Mouse (Mus musculus) kidney, postnatal 0 days (tissue): ENCODE measurements around the gene Cmtm8. TPM values are rescaled to one million over a fixed set of nuclear protein-coding genes. Genes with fewer than 3 reads are reported as not detected.

ENCODE experiments used
- ATAC-seq: fragments of 200-750 bp; cut with Nextera tagmentation; replicated peaks from 2 replicates; pipeline ENCODE4 v1.8.0; 2017; ENCODE audit warnings: low read depth, moderate number of reproducible peaks, moderate TSS enrichment, moderate library complexity; ENCODE audit not compliant: low FRiP score
- DNase-seq: peaks from one replicate; pipeline ENCODE4 v3.0.0-alpha.2; 2016; ENCODE audit warnings: low spot score
- H3K27ac ChIP-seq: fragments of 300-500 bp; sonication (generic); 2 replicates; pipeline ENCODE4 v1.5.1; 2014; ENCODE audit warnings: mild to moderate bottlenecking
- H3K27me3 ChIP-seq: fragments of 300-500 bp; sonication (generic); 2 replicates; pipeline ENCODE4 v1.6.1; 2014; ENCODE audit warnings: low read length, mixed read lengths; ENCODE audit not compliant: insufficient read depth
- H3K36me3 ChIP-seq: fragments of 300-500 bp; sonication (generic); 2 replicates; pipeline ENCODE4 v1.6.1; 2014; ENCODE audit warnings: low read length, mixed read lengths; ENCODE audit not compliant: insufficient read depth
- H3K4me1 ChIP-seq: fragments of 300-500 bp; sonication (generic); replicated peaks from 2 replicates; pipeline ENCODE4 v1.6.1; 2014; ENCODE audit warnings: antibody characterized with exemption, low read length, mixed read lengths; ENCODE audit not compliant: insufficient read depth
- H3K4me2 ChIP-seq: fragments of 300-500 bp; sonication (generic); 2 replicates; pipeline ENCODE4 v1.6.1; 2014; ENCODE audit warnings: mild to moderate bottlenecking, low read length, moderate library complexity, mixed read lengths
- H3K4me3 ChIP-seq: fragments of 300-500 bp; sonication (generic); replicated peaks from 2 replicates; pipeline ENCODE4 v1.5.1; 2014; ENCODE audit warnings: low read depth, low read length
- H3K9ac ChIP-seq: fragments of 300-500 bp; sonication (generic); 2 replicates; pipeline ENCODE4 v1.6.1; 2014; ENCODE audit warnings: low read depth, low read length
- H3K9me3 ChIP-seq: fragments of 300-500 bp; sonication (generic); replicated peaks from 2 replicates; pipeline ENCODE4 v1.6.1; 2016; ENCODE audit warnings: low read length, inconsistent platforms, mixed read lengths
- CTCF ChIP-seq: IDR thresholded peaks from 2 replicates; pipeline ENCODE4 v1.5.1; 2016; ENCODE audit warnings: antibody characterized with exemption, low read depth, mild to moderate bottlenecking, moderate library complexity
- WGBS: fragments of 180-500 bp; shearing (Covaris S2); extraction: QIAGEN DNeasy Blood & Tissue Kit; methylation state at CpG from one replicate; pipeline ENCODE4 v1.1.7; 2014; 5-methylcytosine and 5-hydroxymethylcytosine counted together
- polyA plus RNA-seq: library from polyadenylated mRNA; unstranded; fragments of >200 nt; fragmentation: Nextera tagmentation; extraction: Ambion mirVana; gene quantifications from 2 replicates; pipeline ENCODE4 v1.2.1, GENCODE M21; 2015

Gene Cmtm8
- 50.7 and 54.6 TPM in 2 replicates for polyA plus RNA-seq

DNA sequence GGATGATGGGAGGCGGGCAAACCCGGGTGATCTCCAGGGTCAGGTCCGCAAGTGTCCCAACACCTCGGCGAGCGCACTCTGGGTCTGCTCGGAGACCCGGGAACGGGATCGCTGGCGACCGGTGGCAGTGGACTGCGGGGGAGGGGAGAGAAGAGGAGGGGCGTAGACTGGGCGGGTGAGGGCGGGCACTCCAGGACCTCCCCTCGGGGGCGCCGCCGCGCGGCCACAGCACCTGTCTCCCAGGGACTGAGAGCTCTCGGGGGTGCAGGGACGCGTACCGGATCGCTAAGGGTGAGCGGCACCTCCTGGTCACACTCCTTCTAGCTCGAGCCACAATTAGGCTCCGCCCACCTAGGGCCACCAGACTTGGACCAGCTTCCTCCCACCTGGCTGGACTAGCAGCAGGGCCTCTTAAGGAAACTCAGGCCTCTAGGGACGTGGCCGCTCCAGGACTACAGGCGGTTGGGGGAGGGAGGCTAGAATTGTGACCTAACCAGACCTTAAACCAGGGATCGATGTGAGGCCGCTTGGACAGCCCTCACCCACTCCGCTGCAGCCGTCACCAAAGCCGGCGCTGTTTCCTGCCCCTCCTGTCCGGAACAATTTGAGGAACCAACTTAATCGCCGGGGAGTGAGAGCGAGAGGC, at the start of gene Cmtm8:
Gene Cmtm8 (minus strand): TSS at position 140 of the 646 bp plus-strand sequence.
- 0 out of 2 replicates have a peak, but pooled peaks cover 6% of the 10 kb centered on the region for H3K4me1 ChIP-seq
- peak; percentile 75 for DNase-seq
- H3K36me3 ChIP-seq: no peaks in the 10 kb centered on the region
- peak within 1 kb of the TSS; percentile 81 for H3K9ac ChIP-seq
- peak within 1 kb of the TSS; percentile 75 for H3K4me3 ChIP-seq
- peak within 1 kb of the TSS; percentile 98 for H3K4me2 ChIP-seq
- TF ChIP-seq CTCF: peak; percentile 48
- under 1% methylated on average over 37 of the region's 43 CpGs for WGBS
- H3K27me3 ChIP-seq: no peaks in the 10 kb centered on the region
- H3K9me3 ChIP-seq: no peaks in the 10 kb centered on the region
- peak within 1 kb of the TSS; percentile 90 for H3K27ac ChIP-seq
- peak; percentile 92 for ATAC-seq

GRCm38 (mm10) chr9:114892974-114893373, 49.0 kb upstream of the Cmtm8 start:
- ATAC-seq: no peak
- Histone ChIP-seq H3K36me3 (no peaks in the 10 kb centered on the region), H3K4me2 (no peak overlapping the region), H3K27me3 (no peaks in the 10 kb centered on the region), H3K9ac (no peak overlapping the region), H3K4me1 (no peaks in the 10 kb centered on the region), H3K9me3 (no peaks in the 10 kb centered on the region), H3K27ac (no peak overlapping the region), H3K4me3 (no peak overlapping the region)
- no peak for DNase-seq
- no peak for TF ChIP-seq CTCF
- 78% methylated on average over 11 of the region's 11 CpGs for WGBS

- Histone ChIP-seq H3K4me2 (peak overlapping the region; percentile 11; the same call in 1 of the 2 replicates), H3K27ac (no peak overlapping the region), H3K9ac (no peak overlapping the region), H3K4me3 (no peak overlapping the region), H3K4me1 (no peaks in the 10 kb centered on the region), H3K27me3 (no peaks in the 10 kb centered on the region), H3K36me3 (no peaks in the 10 kb centered on the region), H3K9me3 (no peaks in the 10 kb centered on the region)
- ATAC-seq: no peak
- 9% methylated on average over 7 of the region's 7 CpGs for WGBS
- no peak for TF ChIP-seq CTCF
- DNase-seq: peak; percentile 90
Measured at GRCm38 (mm10) chr9:114890377-114890776, 46.4 kb upstream of the Cmtm8 start.

GRCm38 (mm10) chr9:114888856-114889407, 45.0 kb upstream of the Cmtm8 start:
- no peaks in the 10 kb centered on the region for H3K4me1 ChIP-seq
- DNase-seq: no peak
- no peak overlapping the region for H3K9ac ChIP-seq
- peak; percentile 38; the same call in 1 of the 2 replicates for TF ChIP-seq CTCF
- no peak overlapping the region for H3K27ac ChIP-seq
- H3K36me3 ChIP-seq: no peaks in the 10 kb centered on the region
- H3K27me3 ChIP-seq: no peaks in the 10 kb centered on the region
- no peaks in the 10 kb centered on the region for H3K9me3 ChIP-seq
- H3K4me2 ChIP-seq: no peak overlapping the region
- 93% methylated on average over 5 of the region's 5 CpGs for WGBS
- H3K4me3 ChIP-seq: no peak overlapping the region
- ATAC-seq: no peak

DNA sequence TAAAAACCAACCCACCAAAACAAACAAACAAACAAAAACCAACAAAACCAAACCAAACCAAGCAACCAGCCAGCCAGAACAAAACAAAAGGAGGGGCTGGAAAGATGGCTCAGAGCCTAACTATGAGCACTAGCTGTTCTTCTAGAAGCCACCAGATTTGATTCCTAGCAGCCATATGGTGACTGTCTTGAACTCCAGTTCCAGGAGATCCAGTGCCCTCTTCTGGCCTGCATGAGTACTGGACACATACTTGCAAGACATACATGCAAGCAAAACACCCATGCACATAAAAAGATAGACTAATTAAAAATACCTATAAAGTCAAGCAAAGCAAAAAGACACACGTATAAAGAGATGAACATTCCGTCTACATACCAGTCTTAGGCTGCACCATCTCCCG, 43.7 kb upstream of the Cmtm8 start:
- H3K9ac ChIP-seq: no peak overlapping the region
- no peak overlapping the region for H3K27ac ChIP-seq
- ATAC-seq (no peak), DNase-seq (peak; percentile 57)
- no peaks in the 10 kb centered on the region for H3K36me3 ChIP-seq
- H3K4me2 ChIP-seq: no peak overlapping the region
- H3K4me1 ChIP-seq: no peaks in the 10 kb centered on the region
- H3K4me3 ChIP-seq: no peak overlapping the region
- WGBS: 95% methylated on average over 3 of the region's 3 CpGs
- H3K9me3 ChIP-seq: no peaks in the 10 kb centered on the region
- H3K27me3 ChIP-seq: no peaks in the 10 kb centered on the region
- TF ChIP-seq CTCF: peak; percentile 68

- Histone ChIP-seq H3K4me2 (no peak overlapping the region), H3K27me3 (no peaks in the 10 kb centered on the region), H3K27ac (no peak overlapping the region), H3K4me1 (no peaks in the 10 kb centered on the region), H3K36me3 (no peaks in the 10 kb centered on the region), H3K4me3 (no peak overlapping the region), H3K9me3 (no peaks in the 10 kb centered on the region), H3K9ac (no peak overlapping the region)
- ATAC-seq: no peak
- DNase-seq: no peak
- no peak for TF ChIP-seq CTCF
- 67% methylated on average over 8 of the region's 8 CpGs for WGBS
Measured at GRCm38 (mm10) chr9:114885991-114886662, 42.2 kb upstream of the Cmtm8 start.
